Comparison of ENCODE assay signal across 9 mouse cellular contexts in genomic region chr11:49103047-49103693, GRCm38 (mm10). TPM values are rescaled to one million over a fixed set of nuclear protein-coding genes. Genes with fewer than 3 reads are reported as not detected.
A peak's percentile ranks its signal among the peaks of the same experiment; 100 is the strongest.
DNase-seq lines count a peak whose midpoint lies in the region; ATAC-seq and TF ChIP-seq lines count a peak whose summit lies in the region.
"Had no signal": no experiment of that assay in that cellular context is flagged by ENCODE, and none has a peak within 500 bp of the region (broad histone marks: within the 10 kb centered on the region; RNA-seq: fewer than 3 reads in every experiment).

No protein-coding gene starts in this region.

- ATAC-seq in Patski = peak; percentile 71
- ATAC-seq in hindbrain, embryonic 14.5 days (ENCODE audit: low FRiP score) = peak; percentile 71; the same call in 1 of the 2 replicates

- DNase-seq in Patski (ENCODE audit: low read depth, low spot score) = no peak
- peak; percentile 94 to 96 for DNase-seq in cerebellum, postnatal 10 days
- DNase-seq in gastrocnemius, adult 18-20 months (ENCODE audit: low spot score) = peak; percentile 85
- peak; percentile 94 for DNase-seq in hindbrain, embryonic 14.5 days (ENCODE audit: low spot score)
- peak; percentile 78 to 89 for DNase-seq in layer of hippocampus, postnatal 14 days (ENCODE audit: low spot score in 2 of 2)
- DNase-seq in lung, postnatal 25 days (ENCODE audit: low spot score) = peak; percentile 87
- peak; percentile 65 for DNase-seq in retina, postnatal 7 days (ENCODE audit: low read depth, low spot score)
- DNase-seq in thymus, postnatal 4 days = peak; percentile 98

- no peak overlapping the region for H3K4me3 ChIP-seq in hindbrain, embryonic 14.5 days (replicated peaks; ENCODE audit: low read length)
- H3K4me3 ChIP-seq: myocyte had no signal

- CTCF ChIA-PET in Patski (lab: Charles Lee) = interaction anchor here (0.7 to 2.7 kb wide), 7 partner anchors 12 to 244 kb away, joined by 3 to 22 read pairs (median 4); partner anchors contain the start of gene Irgm1

- H3K27me3 ChIP-seq in Patski = no peaks in the 10 kb centered on the region
- no peaks in the 10 kb centered on the region for H3K27me3 ChIP-seq in hindbrain, embryonic 14.5 days (ENCODE audit: control insufficient read depth, insufficient read depth, low read length)

- WGBS in hindbrain, embryonic 14.5 days = 19% methylated on average over 8 of the region's 8 CpGs

- H3K4me1 ChIP-seq in hindbrain, embryonic 14.5 days (replicated peaks; ENCODE audit: control insufficient read depth, insufficient read depth, low read length) = no peaks in the 10 kb centered on the region

- TF ChIP-seq CTCF in Patski (IDR thresholded peaks at IDR 0.05) = peak; percentile 91

- no peak overlapping the region for H3K9ac ChIP-seq in hindbrain, embryonic 14.5 days

- no peak overlapping the region for H3K27ac ChIP-seq in hindbrain, embryonic 14.5 days

- POLR2A ChIA-PET in Patski (lab: Charles Lee) = no interaction called here

- no peak overlapping the region for H3K4me2 ChIP-seq in hindbrain, embryonic 14.5 days (replicated peaks)

- H3K9me3 ChIP-seq in hindbrain, embryonic 14.5 days (ENCODE audit: control insufficient read depth, low read length) = no peaks in the 10 kb centered on the region

- H3K36me3 ChIP-seq in hindbrain, embryonic 14.5 days (replicated peaks; ENCODE audit: control insufficient read depth, insufficient read depth) = no peaks in the 10 kb centered on the region

- in situ Hi-C loops in Patski (cut with MboI; ENCODE audit: low pct_unique_long_range_greater_than_20kb) = no loop called here

RNA-seq across cellular contexts. Expression of gene Olfr1396, which starts 11.5 kb away (rescaled TPM):
- not detected for polyA plus RNA-seq in Patski (2021)
- not detected for total RNA-seq in gastrocnemius, adult 18-20 months (2021)
- not detected in 2 replicates for polyA plus RNA-seq in hindbrain, embryonic 14.5 days (2014; fragmentation: Nextera tagmentation; extraction: Ambion mirVana)
- total RNA-seq in layer of hippocampus, postnatal 14 days (2021) = not detected
- polyA plus RNA-seq: myocyte had no signal

RNA-seq across cellular contexts. Expression of gene Ifi47, which starts 26.8 kb away (rescaled TPM):
- polyA plus RNA-seq in Patski (2021) = 0.81 TPM
- total RNA-seq in gastrocnemius, adult 18-20 months (2021) = 1 to 10 TPM; 1.1 to 2.3 TPM
- 0.95 and 1.0 TPM in 2 replicates for polyA plus RNA-seq in hindbrain, embryonic 14.5 days (2014; fragmentation: Nextera tagmentation; extraction: Ambion mirVana)
- under 1 TPM; 0.31 to 0.65 TPM for total RNA-seq in layer of hippocampus, postnatal 14 days (2021)

RNA-seq across cellular contexts. Expression of gene Olfr1395, which starts 38.9 kb away (rescaled TPM):
- not detected for polyA plus RNA-seq in Patski (2021)
- not detected for total RNA-seq in gastrocnemius, adult 18-20 months (2021)
- not detected in 2 replicates for polyA plus RNA-seq in hindbrain, embryonic 14.5 days (2014; fragmentation: Nextera tagmentation; extraction: Ambion mirVana)
- not detected for total RNA-seq in layer of hippocampus, postnatal 14 days (2021)
- polyA plus RNA-seq: myocyte had no signal

RNA-seq across cellular contexts. Expression of gene Tgtp2, which starts 39.2 kb away (rescaled TPM):
- polyA plus RNA-seq in Patski (2021) = 0.18 TPM
- 1 to 10 TPM in 1 of 2 experiments, not detected in 1; 2.5 TPM for total RNA-seq in gastrocnemius, adult 18-20 months (2021)
- not detected in 2 replicates for polyA plus RNA-seq in hindbrain, embryonic 14.5 days (2014; fragmentation: Nextera tagmentation; extraction: Ambion mirVana)
- not detected for total RNA-seq in layer of hippocampus, postnatal 14 days (2021)

RNA-seq across cellular contexts. Expression of gene Olfr1394, which starts 51.0 kb away (rescaled TPM):
- polyA plus RNA-seq in Patski (2021) = not detected
- not detected for total RNA-seq in gastrocnemius, adult 18-20 months (2021)
- not detected in 2 replicates for polyA plus RNA-seq in hindbrain, embryonic 14.5 days (2014; fragmentation: Nextera tagmentation; extraction: Ambion mirVana)
- not detected for total RNA-seq in layer of hippocampus, postnatal 14 days (2021)
- polyA plus RNA-seq: myocyte had no signal
